Mouse (Mus musculus) G1E (cell line): ENCODE data around the gene Dnal4. TPM values are rescaled to one million over a fixed set of nuclear protein-coding genes. Genes with fewer than 3 reads are reported as not detected.

Source experiments
- ATAC-seq: 2 replicates; pipeline ENCODE4 v1.8.0; 2016; ENCODE audit warnings: mild to moderate bottlenecking; ENCODE audit not compliant: insufficient number of reproducible peaks, poor library complexity, low FRiP score, severe bottlenecking; ENCODE audit errors: extremely low read depth
- DNase-seq: peaks from one replicate; pipeline ENCODE4 v3.0.0; 2012; ENCODE audit warnings: low spot score
- H3K27me3 ChIP-seq: 2 replicates; pipeline ENCODE4 v1.6.1; 2012; ENCODE audit warnings: mild to moderate bottlenecking, low read length, inconsistent platforms; ENCODE audit not compliant: insufficient read depth
- H3K36me3 ChIP-seq: replicated peaks from 2 replicates; pipeline ENCODE3; 2012; ENCODE audit warnings: mild to moderate bottlenecking, inconsistent platforms
- H3K4me1 ChIP-seq: 2 replicates; pipeline ENCODE4 v1.6.1; 2012; ENCODE audit warnings: low read depth, low read length, inconsistent platforms, mixed read lengths; ENCODE audit not compliant: insufficient read depth
- H3K4me3 ChIP-seq: 2 replicates; pipeline ENCODE4 v1.5.1; 2012; ENCODE audit warnings: low read depth, mild to moderate bottlenecking, inconsistent platforms, low read length, moderate library complexity, mixed read lengths
- H3K9me3 ChIP-seq: replicated peaks from 2 replicates; pipeline ENCODE4 v1.6.1; 2012; ENCODE audit warnings: inconsistent platforms
- CTCF ChIP-seq: IDR thresholded peaks from 2 replicates; pipeline ENCODE4 v1.5.1; 2012; ENCODE audit warnings: low read depth, low read length, inconsistent platforms, mixed read lengths
- GATA1 ChIP-seq: IDR thresholded peaks from 2 replicates; pipeline ENCODE4 v1.6.1; 2012; ENCODE audit warnings: borderline replicate concordance, low read length, inconsistent platforms, mixed read lengths
- GATA2 ChIP-seq: IDR thresholded peaks from 2 replicates; pipeline ENCODE4 v1.6.1; 2012; ENCODE audit warnings: low read depth, low read length, inconsistent platforms, borderline replicate concordance
- POLR2AphosphoS5 ChIP-seq: IDR thresholded peaks from 2 replicates; pipeline ENCODE4 v1.6.1; 2012; ENCODE audit warnings: low read depth, low read length, inconsistent platforms; ENCODE audit not compliant: insufficient replicate concordance
- TAL1 ChIP-seq: conservative IDR thresholded peaks from 2 replicates; pipeline ENCODE4 v1.6.1; 2012; ENCODE audit warnings: low read depth, low read length, inconsistent platforms, mixed read lengths
- polyA plus RNA-seq: library from polyadenylated mRNA; stranded (reverse); fragments of >175 nt; gene quantifications from 2 replicates; pipeline ENCODE4 v1.2.3, GENCODE M21; 2012
- total RNA-seq, 2 experiments: library from RNA; stranded (forward) in 1 of 2; stranded (reverse) in 1 of 2; fragments of 200-1000 nt in 1 of 2; fragments of >200 nt in 1 of 2; fragmentation: Nextera tagmentation in 1 of 2; gene quantifications; 2 replicates each; pipeline ENCODE4 v1.2.3; 2014 to 2017

Gene Dnal4
- total and polyA plus RNA-seq, 3 experiments: 13.1 to 29.7 (median 15.2) TPM

- Histone ChIP-seq H3K27me3 (peaks cover 18% of the 10 kb centered on the region), H3K4me1 (no peaks in the 10 kb centered on the region), H3K36me3 (no peaks in the 10 kb centered on the region), H3K4me3 (no peak overlapping the region), H3K9me3 (peaks cover 9% of the 10 kb centered on the region)
- no peak for ATAC-seq
- no peak for TF ChIP-seq POLR2AphosphoS5
- TF ChIP-seq CTCF: no peak
- TF ChIP-seq GATA1: no peak
- no peak for TF ChIP-seq GATA2
- TF ChIP-seq TAL1: no peak
- no peak for DNase-seq
Measured at GRCm38 (mm10) chr15:79808114-79808513, 30.5 kb upstream of the Dnal4 start.

DNA sequence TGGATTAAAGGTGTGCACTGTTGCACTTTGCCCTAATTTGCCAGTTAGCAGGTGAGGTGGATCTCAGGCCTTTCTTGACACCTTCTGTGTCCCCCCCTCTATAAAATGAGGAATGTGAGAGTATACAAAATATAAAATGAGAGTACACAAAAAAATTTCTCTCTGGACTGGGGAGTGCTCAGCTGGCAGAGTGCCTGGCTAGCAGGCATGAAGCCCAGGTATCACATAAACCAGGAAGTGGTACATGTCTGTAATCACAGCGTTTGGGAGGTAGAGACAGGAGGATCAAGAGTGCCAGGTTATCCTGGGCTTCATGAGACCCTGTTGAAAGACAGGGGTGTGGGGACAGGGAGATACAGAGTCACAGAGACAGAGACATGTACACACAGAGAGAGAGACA lies 29.4 kb upstream of the Dnal4 start:
- Histone ChIP-seq H3K36me3 (no peaks in the 10 kb centered on the region), H3K4me3 (no peak overlapping the region), H3K27me3 (peaks cover 18% of the 10 kb centered on the region), H3K4me1 (no peaks in the 10 kb centered on the region), H3K9me3 (peaks cover 9% of the 10 kb centered on the region)
- ATAC-seq: no peak
- TF ChIP-seq GATA2: no peak
- no peak for TF ChIP-seq POLR2AphosphoS5
- no peak for TF ChIP-seq GATA1
- TF ChIP-seq CTCF: no peak
- TF ChIP-seq TAL1: no peak
- no peak for DNase-seq

DNA sequence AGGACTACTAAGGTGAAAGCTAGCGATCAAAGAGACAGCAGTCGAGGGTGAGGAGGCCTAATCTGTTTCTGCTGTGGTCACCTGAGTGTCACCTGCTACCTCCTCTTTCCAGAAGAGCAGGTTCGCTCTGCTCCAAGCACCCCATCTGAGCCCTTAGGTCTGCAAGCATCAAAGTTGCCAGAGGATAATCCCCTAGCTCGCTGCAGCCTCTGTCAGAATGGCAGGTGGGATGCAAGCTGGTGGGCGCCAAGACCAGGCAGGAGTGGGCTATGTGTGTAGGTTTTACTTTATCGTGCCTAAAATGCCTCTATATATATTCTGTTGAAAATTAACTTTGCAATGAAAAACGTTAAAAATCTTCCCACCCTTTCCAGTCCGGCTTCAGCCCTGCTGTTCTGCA lies 27.6 kb upstream of the Dnal4 start:
- H3K4me1 ChIP-seq: no peaks in the 10 kb centered on the region
- DNase-seq (no peak), ATAC-seq (no peak)
- H3K4me3 ChIP-seq: no peak overlapping the region
- peaks cover 18% of the 10 kb centered on the region for H3K27me3 ChIP-seq
- peaks cover 9% of the 10 kb centered on the region for H3K9me3 ChIP-seq
- no peaks in the 10 kb centered on the region for H3K36me3 ChIP-seq
- TF ChIP-seq TAL1: no peak
- no peak for TF ChIP-seq POLR2AphosphoS5
- TF ChIP-seq GATA1: no peak
- TF ChIP-seq GATA2: no peak
- TF ChIP-seq CTCF: no peak

DNA sequence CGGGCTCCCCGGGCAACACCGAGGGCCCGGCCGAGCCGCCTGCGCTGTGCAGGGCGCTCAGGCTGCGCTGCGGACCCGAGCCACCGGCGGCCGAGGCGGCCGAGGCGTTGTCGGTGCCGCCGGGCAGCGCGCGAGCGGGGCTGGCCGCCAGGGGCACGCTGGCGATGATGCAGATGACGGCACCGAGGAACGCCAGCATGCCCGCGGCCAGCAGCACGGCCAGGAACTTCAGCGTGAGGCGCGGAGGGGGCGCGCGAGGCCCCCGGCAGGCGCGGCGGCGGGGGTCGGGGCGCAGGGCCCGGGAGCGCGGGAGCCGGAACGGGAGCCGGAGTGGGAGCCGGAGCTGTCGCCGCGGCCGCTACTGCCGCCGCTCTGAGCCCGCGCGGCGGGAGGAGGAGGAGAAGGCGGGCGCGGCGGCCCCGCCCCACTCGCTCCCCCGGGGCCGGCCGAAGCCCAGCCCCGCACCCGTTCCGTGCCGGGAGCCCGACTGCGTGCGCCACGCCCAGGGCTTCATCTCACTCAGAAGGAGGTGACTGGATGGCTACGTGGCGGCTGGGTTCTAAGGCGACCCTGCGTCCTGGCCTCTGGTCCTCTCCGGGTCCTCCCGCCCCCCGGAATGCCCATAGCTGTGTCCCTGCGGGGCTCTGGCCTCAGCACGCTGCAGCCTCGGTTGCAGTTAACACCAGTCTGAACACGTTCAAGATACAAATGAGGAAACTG lies 26.9 kb upstream of the Dnal4 start, which contains the start of gene Nptxr:
Gene Nptxr, minus strand, starts transcription at position 415 of the 720 bp plus-strand sequence.
- TF ChIP-seq POLR2AphosphoS5 (no peak), TAL1 (no peak), GATA1 (no peak), GATA2 (no peak), CTCF (no peak)
- H3K4me3 ChIP-seq: no peak within 1 kb of the TSS; the same call in 1 of the 2 replicates
- ATAC-seq (no peak), DNase-seq (no peak)
- peaks cover 15% of the 10 kb centered on the region for H3K27me3 ChIP-seq
- no peaks in the 10 kb centered on the region for H3K36me3 ChIP-seq
- peaks cover 9% of the 10 kb centered on the region for H3K9me3 ChIP-seq
- no peaks in the 10 kb centered on the region for H3K4me1 ChIP-seq

- peaks cover 9% of the 10 kb centered on the region for H3K9me3 ChIP-seq
- no peak overlapping the region; the same call in 1 of the 2 replicates for H3K4me3 ChIP-seq
- peaks cover 13% of the 10 kb centered on the region for H3K27me3 ChIP-seq
- no peak for TF ChIP-seq GATA1
- TF ChIP-seq POLR2AphosphoS5: no peak
- DNase-seq: no peak
- ATAC-seq: no peak
- H3K4me1 ChIP-seq: no peaks in the 10 kb centered on the region
- H3K36me3 ChIP-seq: no peaks in the 10 kb centered on the region
Measured at GRCm38 (mm10) chr15:79803533-79804351, 26.1 kb upstream of the Dnal4 start.

GRCm38 (mm10) chr15:79802304-79802703 lies 24.7 kb upstream of the Dnal4 start:
- H3K4me1 ChIP-seq: no peaks in the 10 kb centered on the region
- no peak for DNase-seq
- no peaks in the 10 kb centered on the region for H3K36me3 ChIP-seq
- H3K4me3 ChIP-seq: no peak overlapping the region
- no peak for ATAC-seq
- H3K27me3 ChIP-seq: peaks cover 12% of the 10 kb centered on the region
- H3K9me3 ChIP-seq: peaks cover 9% of the 10 kb centered on the region
- TF ChIP-seq TAL1 (no peak), POLR2AphosphoS5 (no peak), GATA2 (no peak), CTCF (no peak), GATA1 (no peak)
